Mouse (Mus musculus): ENCODE measurements around the gene Jph3.

DNA sequence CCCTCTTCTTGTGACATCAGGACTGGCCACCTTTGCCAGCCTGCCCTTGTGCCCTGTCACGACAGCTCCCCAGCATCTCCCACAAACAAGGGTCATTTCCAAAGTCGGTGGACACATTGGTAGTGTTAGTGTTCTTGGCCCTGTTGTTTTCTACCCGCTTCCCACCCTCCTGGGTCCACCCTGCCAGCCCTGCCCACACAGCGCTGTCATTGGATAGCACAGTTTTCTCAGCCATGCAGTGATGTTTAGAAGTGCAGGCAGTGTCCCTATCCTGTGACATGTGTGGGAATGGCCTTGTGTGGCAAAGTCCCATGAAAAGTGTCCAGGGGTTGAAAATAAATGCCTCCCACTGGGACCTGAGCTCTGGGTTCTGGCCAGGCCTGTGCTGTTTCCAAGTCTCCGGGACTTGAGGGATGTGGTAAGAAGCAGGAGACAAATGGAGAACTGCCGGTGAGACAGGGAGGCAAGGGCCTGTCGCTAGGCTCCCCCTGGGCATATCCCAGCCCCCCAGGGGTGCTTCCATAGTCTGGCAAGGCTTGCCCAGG is 36.2 kb downstream of the Jph3 start:
- no peak for TF ChIP-seq MAX (IDR thresholded peaks at IDR 0.05; ENCODE audit: low read depth)
- no peak for TF ChIP-seq TCF12 (IDR thresholded peaks at IDR 0.05; ENCODE audit: insufficient read depth, poor library complexity, severe bottlenecking)
- no peak for TF ChIP-seq POLR2A (IDR thresholded peaks at IDR 0.05; ENCODE audit: insufficient read length, low read depth)
- TF ChIP-seq USF1 (IDR thresholded peaks at IDR 0.05; ENCODE audit: low read depth): no peak
